Comparison of ENCODE assay signal across 8 mouse cellular contexts in the genomic region with DNA sequence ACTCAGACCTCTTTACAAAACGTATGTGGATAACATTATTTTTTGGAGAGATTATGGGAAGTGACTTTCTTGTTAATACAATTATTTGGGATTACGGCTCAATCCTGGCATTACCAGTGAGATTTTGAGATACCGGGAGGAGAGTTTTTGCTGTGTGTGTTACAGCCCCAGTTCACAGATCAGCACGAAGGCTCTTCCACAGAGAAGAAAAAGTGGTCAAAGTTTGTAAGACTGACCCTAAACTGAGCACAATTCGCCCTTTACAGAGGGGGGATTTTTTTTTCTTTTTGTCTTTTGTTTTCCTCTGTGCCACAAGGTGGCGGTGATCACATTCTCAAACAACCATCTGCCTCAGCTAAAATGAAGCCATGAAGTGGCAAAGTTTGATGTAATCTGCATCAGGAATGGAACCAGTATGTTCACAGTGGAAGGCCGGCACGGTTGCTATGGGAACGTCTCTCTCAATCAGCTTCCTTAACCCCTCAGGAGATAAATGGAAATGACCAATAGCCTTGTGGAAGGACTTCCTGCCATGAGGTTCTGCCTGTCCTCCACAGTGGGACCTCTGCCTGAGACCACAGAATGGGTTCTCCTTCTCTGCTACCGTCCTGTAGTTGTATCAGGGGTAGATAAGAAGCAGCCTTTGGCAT.
DNase-seq lines count a peak whose midpoint lies in the region; ATAC-seq and TF ChIP-seq lines count a peak whose summit lies in the region.

No protein-coding gene starts in this region.

- H3K4me1 ChIP-seq in liver, embryonic 12.5 days, result peaks cover 53% of the 10 kb centered on the region
- peaks cover 26 to 45% of the 10 kb centered on the region in 2 experiments for H3K4me1 ChIP-seq in liver, embryonic 14.5 days (replicated peaks; ENCODE audit: control insufficient read depth in 2 of 2, insufficient read depth in 2 of 2, low read length in 1 of 2)

- no peaks in the 10 kb centered on the region for H3K27me3 ChIP-seq in liver, embryonic 12.5 days (replicated peaks)
- H3K27me3 ChIP-seq in liver, embryonic 14.5 days (ENCODE audit: control insufficient read depth, insufficient read depth, low read length), result no peaks in the 10 kb centered on the region

- TF ChIP-seq EP300 in liver, embryonic 14.5 days (IDR thresholded peaks at IDR 0.05; ENCODE audit: low read depth), result no peak

- no peak overlapping the region for H3K9ac ChIP-seq in liver, embryonic 12.5 days
- no peak overlapping the region for H3K9ac ChIP-seq in liver, embryonic 14.5 days (replicated peaks)

- H3K4me3 ChIP-seq in liver, embryonic 12.5 days, result no peak overlapping the region
- H3K4me3 ChIP-seq in liver, embryonic 14.5 days (ENCODE audit: insufficient read depth in 1 of 2, low read depth in 2 of 2, low read length in 2 of 2), result no peak overlapping the region

- H3K4me2 ChIP-seq in liver, embryonic 12.5 days, result no peak overlapping the region
- H3K4me2 ChIP-seq in liver, embryonic 14.5 days (ENCODE audit: low read depth), result no peak overlapping the region

- no peak overlapping the region for H3K27ac ChIP-seq in liver, embryonic 12.5 days
- H3K27ac ChIP-seq in liver, embryonic 14.5 days, result no peak overlapping the region

- DNase-seq in liver, result peak; percentile 34
- peak; percentile 77 for DNase-seq in embryo, embryonic 9.5 days (ENCODE audit: extremely low spot score)
- DNase-seq in heart, adult 9 months (ENCODE audit: low spot score in 2 of 2), result peak; percentile 33 to 40
- DNase-seq in kidney, postnatal 25 days, result peak; percentile 59 to 65
- peak in 2 of 3 experiments; percentile 23 to 43 for DNase-seq in liver, embryonic 14.5 days (ENCODE audit: low read depth in 3 of 3, low spot score in 3 of 3)
- DNase-seq in retina, adult 2 months (ENCODE audit: low read depth, low spot score), result peak; percentile 28
- no peak for DNase-seq in spleen, adult 18-20 months

- no peak for ATAC-seq in liver, embryonic 12.5 days
- ATAC-seq in liver, embryonic 14.5 days (ENCODE audit: insufficient read depth), result no peak

- H3K36me3 ChIP-seq in liver, embryonic 12.5 days, result no peaks in the 10 kb centered on the region
- H3K36me3 ChIP-seq in liver, embryonic 14.5 days (replicated peaks; ENCODE audit: control insufficient read depth, insufficient read depth, low read depth), result no peaks in the 10 kb centered on the region

- no peaks in the 10 kb centered on the region for H3K9me3 ChIP-seq in liver, embryonic 12.5 days (replicated peaks)
- no peaks in the 10 kb centered on the region for H3K9me3 ChIP-seq in liver, embryonic 14.5 days (ENCODE audit: control insufficient read depth, low read length)

- TF ChIP-seq CTCF in liver, embryonic 14.5 days (IDR thresholded peaks at IDR 0.05; ENCODE audit: low read depth), result peak; percentile 58

- 16% methylated on average over 10 of the region's 10 CpGs for WGBS in liver, embryonic 12.5 days (ENCODE audit: insufficient replicate concordance)
- WGBS in liver, embryonic 14.5 days (ENCODE audit: insufficient replicate concordance), result 19% methylated on average over 10 of the region's 10 CpGs

Comparison
In these comparisons a context has a peak if more than half of its experiments do, and no peak if none do; other contexts are left out.
1. DNase-seq: peak in liver (single experiment), embryo, embryonic 9.5 days (single experiment), heart, adult 9 months (2 of 2), kidney, postnatal 25 days (2 of 2), liver, embryonic 14.5 days (2 of 3) and retina, adult 2 months (single experiment); none in spleen, adult 18-20 months (0 of 2).